Mouse (Mus musculus) heart, adult 11 months (tissue): ENCODE measurements around the gene Ifnar1.
"Not testable (repeated sequence)": the region's sequence is repeated elsewhere in the genome, so short reads cannot be mapped to it uniquely, and the experiment has no call there.

ENCODE experiments used
- DNase-seq: peaks from one replicate; pipeline ENCODE4 v3.0.0; 2022

Ifnar1 gene

DNA sequence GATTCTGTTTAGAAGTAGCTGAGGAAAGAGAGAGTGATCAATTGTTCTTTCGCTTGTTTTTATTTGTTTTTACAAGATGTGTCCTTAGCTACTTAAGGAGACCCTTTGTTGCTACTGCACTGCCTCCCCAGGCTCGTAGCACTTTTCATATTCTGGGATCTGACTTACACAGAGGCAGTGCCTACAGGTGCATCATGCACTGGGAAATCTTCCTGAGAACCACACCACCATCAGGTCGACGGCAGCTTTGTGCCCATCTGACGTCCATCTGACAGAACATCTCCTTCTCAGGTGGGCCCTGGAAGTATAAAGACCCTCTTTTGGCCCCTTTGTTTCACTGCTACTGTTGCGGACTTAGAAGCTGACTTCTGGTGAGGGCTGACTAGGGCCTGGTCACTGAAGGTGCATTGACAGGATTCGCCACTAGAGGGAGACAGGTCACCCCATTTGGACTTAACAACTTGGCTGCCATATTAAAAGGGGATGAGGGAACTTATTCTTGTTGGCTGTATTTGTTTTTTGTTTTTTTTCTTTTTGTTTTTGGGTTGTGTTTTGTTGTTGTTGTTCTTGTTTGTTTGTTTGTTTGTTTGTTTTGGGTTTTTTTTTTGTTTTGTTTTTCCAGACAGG, 27.2 kb downstream of the Ifnar1 start:
- peak; percentile 97 for DNase-seq

DNA sequence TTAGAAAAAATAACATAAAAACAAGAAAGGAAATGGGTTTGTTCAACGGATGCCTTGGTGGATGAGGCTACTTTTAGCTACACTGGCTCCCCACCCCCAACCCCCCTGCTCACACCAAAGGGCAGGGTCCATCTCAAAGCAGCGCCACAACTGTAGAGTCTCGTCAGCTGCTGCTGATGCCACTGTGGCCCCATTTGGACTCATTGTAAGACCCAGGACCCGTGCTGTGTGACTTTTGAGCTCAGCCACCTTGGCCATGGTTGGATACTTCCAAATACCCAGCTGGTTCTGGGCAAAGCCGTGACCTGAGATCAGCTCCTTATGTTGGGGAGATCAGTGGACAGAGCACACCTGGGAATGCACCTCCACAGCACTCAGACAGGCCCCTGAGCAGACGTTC, 28.1 kb downstream of the Ifnar1 start:
- peak; percentile 91 for DNase-seq

GRCm38 (mm10) chr16:91517020-91517419, 32.0 kb downstream of the Ifnar1 start:
- no peak for DNase-seq

- DNase-seq = peak; percentile 89
Observed at GRCm38 (mm10) chr16:91522040-91522439, 37.0 kb downstream of the Ifnar1 start.

DNA sequence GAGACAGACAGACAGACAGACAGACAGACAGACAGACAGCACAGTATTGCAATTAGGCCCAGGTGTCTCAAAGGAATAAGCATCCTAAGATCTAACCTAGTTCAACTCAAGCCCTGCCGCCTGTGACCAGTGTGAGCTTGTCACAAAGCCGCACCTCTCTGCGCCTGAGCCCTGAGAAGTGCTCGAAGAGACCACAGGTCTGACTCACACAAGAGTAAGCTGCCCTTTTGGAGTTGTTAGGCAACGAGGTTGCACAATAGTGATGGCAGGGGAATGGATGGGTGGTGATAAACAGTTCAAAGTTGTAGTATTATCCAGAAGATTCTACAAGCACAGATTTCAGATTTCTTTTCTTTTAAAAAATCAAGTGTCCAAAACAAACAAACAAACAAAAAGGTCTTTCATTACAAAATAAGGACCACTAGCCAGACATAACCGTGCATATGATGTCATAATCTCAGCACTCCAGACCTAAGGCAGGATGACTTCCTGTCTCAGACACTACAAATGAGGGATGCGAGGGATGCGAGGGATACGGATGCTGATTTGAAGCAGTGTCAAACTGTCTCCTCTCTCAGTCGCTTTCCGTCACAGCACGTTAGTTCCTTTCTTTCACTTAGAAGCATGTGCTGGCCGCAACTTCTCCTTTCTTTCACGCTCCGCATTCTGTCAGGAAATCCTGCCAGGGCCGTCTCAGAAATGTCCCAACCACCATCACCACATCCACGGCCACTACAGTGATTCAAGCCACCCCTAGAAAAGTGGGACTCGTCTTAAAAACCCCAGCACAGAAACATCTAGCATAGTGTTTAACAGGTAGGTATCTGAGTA, 37.7 kb downstream of the Ifnar1 start:
- DNase-seq = peak; percentile 96

- peak; percentile 88 for DNase-seq
Observed at GRCm38 (mm10) chr16:91524206-91524605, 39.2 kb downstream of the Ifnar1 start.

DNA sequence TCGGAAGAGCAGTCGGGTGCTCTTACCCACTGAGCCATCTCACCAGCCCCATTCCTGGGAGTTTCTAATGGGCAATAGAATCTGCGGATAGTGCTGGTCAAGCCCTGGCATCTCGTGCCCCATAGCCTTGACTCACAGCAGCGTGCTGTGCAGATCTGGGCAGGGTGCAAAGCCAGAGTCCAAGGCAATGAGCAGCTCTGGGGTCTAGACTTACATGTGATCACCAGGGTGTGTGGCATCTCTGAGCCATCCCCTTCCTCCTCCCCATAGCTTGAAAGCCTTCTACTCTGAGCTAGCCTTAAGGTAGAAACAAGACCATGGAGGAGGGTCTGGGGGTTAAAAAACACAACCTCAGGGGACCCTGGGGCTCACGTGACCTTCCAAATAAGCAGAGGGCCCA, 41.2 kb downstream of the Ifnar1 start:
- DNase-seq = peak; percentile 92

GRCm38 (mm10) chr16:91527051-91527450, 42.0 kb downstream of the Ifnar1 start:
- DNase-seq = peak; percentile 98

- DNase-seq = peak; percentile 91
Observed at GRCm38 (mm10) chr16:91527500-91527899, 42.5 kb downstream of the Ifnar1 start.

DNA sequence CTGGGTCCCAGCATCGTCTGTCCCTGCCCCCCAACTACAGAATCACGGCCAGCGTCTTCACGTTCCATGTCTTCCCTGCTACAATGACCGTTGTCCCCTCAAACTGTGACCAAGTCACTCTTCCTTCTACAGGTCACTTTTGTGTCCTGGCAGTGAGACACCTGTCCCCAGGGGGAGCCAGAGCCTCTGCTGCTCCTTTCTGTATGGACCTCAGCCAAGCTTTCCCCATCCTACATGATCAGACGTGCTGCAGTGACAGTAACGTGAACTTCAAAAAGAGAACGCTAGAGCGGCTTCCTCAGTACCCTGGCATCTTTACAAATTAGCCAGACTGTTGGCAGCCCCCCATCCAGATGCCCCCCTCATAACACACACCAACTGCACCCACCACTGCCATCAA, 43.5 kb downstream of the Ifnar1 start:
- DNase-seq = peak; percentile 91

GRCm38 (mm10) chr16:91530830-91531229, 45.8 kb downstream of the Ifnar1 start:
- not testable (repeated sequence) for DNase-seq

GRCm38 (mm10) chr16:91531856-91532255, 46.8 kb downstream of the Ifnar1 start:
- no peak for DNase-seq

DNA sequence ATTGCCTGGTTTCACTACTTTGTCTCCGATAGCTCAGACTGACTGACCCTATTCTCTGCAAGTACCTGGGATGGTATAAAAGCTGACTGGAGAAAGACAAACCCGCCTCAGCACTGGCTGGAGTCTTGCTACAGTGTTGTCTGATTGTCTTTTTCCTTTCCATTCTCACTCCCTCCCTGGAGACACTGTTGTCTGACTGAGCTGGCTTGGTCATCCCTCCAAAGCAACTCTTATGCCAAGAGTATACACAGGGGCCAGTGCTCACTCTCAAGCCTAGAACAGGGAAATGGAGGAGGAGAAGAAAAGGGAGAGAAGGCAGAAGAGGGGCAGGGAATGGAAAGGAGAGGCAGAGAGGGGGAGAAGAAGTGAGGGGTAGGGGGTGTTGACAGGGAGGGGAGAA, 47.4 kb downstream of the Ifnar1 start:
- peak; percentile 93 for DNase-seq

DNA sequence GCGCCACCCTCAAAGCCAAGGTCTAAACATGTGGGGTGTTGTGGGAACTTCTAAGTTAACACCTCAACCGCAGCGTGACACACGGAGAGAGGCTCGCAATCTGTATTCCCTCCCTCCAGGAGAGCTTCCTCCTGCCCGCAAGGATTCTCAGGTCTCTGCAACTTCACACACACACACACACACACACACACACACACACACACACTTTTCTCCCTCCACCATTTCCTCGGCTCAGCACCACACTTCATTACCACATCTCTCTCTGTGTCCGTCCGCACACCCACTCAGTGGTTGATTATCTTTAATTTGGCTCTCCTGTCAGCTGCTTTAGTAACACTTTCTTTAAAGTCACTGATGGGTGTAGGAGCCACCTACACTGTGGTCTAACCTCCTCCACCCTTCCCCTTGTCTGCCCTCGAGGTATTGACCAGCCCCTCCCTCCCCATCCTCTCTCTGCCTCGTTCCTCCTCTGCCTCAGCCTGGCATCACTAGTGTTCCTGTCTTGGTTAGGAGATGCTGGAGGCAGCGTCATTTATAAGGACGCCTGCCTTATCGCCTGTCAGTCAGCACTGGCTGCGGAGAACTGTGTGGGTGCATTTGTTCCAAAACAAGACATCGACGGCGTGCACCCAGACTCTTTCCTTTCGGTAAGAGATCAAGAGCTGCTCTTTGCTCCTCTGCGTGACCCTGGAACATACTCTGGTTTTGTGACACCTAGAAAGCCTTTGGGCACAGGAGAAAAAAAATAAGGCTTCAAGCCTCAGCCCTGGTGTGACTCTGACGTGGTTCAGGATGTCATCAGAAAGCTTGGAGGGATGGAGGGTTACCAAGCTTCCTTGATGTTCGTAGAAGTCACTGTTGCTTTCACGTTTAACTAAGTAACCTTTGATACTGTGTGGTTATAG, 48.3 kb downstream of the Ifnar1 start:
- DNase-seq = peak; percentile 93

DNA sequence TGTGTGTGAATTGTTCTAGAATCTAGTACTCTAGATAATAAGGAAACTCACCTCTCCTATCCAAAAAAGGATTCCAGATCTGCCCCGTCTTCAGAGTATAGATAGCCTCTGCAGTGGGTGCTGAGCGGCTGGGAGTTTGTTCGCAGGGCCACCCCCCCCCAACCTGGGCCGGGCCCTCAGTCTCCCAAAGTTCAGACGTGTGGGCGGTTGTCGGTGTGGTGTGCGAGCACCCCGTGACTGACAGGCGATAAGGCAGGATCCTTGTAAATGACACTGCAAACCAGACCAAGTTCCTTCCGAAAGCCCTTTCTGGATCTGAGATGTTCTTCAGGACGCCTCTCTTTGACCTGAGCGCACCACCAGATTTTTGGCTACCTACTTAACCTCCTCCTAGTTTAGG, 49.4 kb downstream of the Ifnar1 start:
- DNase-seq = no peak

DNA sequence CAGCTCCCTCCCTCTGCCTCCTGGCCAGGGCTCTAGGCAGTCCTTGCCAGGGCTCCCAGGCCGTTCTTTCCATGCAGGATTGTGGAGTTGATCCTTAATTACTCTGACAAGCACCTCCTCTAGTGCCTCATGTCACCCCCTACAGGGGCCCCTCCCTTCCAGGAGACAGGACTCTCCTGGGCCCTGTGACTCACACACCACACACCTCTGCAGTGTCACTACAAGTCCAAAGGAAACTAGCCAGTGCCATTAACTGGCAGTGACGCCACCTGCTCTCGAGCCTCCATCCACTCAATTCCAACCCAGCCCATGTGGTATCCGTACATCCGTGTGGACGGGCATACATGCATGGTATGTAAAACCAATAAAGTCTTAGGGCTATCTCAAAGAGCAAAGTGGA, 49.9 kb downstream of the Ifnar1 start:
- DNase-seq = peak; percentile 89

GRCm38 (mm10) chr16:91536372-91536771, 51.3 kb downstream of the Ifnar1 start:
- DNase-seq = no peak

DNA sequence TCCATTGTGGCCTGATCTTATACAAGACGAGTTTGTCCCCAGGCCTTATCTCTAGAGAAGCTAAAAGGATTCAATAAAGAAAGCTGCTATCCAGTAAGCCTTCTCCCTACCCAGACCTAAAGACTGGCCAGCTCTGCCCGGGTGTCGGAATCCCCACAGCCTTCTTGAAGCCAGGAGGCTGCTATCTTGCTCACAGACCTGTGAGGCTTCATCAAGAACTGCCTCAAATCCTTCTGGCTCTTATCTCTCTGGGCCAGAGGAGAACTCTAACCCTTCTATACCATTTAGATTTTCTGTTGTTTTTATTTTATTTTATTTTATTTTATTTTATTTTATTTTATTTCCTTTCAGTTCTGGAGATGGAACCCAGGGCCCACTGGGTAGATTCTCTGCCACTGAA, 52.0 kb downstream of the Ifnar1 start:
- DNase-seq = no peak

DNA sequence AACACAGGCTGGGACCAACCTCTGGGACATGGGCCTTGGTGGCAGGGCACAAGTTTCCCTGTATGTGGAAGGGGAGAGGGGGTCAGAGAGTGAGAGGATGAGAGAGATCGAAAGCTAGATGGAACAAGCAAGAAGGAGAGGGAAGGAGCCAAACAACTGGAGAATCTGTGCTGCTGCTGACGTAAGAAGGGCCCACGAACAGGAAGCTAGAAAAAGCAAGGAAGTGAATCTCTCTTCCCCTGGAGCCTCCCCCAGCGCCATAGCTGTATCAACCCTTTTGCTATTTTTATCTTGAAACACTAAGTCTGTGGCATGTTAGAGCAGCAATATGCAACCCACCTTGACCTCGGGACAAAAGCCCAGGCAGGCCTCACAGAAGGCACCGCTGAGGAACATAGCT, 53.0 kb downstream of the Ifnar1 start:
- DNase-seq = peak; percentile 91

DNA sequence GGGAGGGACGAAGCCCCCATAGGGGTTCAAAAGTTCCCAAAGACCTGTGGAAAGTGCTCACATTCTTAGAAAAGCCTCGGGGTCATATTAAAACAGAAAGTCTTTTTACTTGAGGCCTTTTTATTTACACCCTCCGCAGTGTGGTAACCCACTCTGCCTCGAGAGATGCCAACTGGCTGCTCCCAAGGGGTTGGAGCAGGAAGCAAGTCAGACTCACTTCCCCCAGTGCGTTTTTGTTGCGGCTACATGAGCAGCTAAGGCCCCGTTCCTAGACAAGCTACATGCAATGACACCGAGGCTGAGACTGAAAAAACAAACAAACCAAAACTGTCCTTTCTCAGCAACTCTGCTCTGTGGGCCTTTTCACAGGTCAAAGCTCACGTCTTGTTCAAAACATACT, 53.5 kb downstream of the Ifnar1 start:
- no peak for DNase-seq

- peak; percentile 93 for DNase-seq
Observed at GRCm38 (mm10) chr16:91541573-91542081, 56.6 kb downstream of the Ifnar1 start.

DNA sequence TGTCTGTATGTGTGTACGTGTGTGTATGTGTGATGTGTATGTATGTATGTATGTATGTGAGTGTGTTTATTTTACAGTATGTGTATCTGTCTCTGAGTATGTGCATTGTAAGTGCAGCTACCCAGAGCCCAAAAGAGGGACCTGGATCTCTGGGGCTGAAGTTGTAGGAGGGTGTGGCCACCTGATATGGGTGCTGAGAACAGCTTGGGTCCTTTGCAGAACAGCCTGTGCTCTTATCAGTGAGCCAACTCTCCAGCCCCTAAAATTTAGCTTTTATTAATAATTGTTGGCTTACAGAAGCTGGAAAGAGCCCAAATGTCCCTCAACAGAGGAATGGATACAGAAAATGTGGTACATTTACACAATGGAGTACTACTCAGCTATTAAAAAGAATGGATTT, 58.6 kb downstream of the Ifnar1 start:
- no peak for DNase-seq

- peak; percentile 93 for DNase-seq
Observed at GRCm38 (mm10) chr16:91545597-91546281, 60.7 kb downstream of the Ifnar1 start.
